Mouse (Mus musculus) embryonic facial prominence, embryonic 12.5 days (tissue): ENCODE results near the gene Foxn1. TPM values are rescaled to one million over a fixed set of nuclear protein-coding genes. Genes with fewer than 3 reads are reported as not detected.
A peak's percentile ranks its signal among the peaks of the same experiment; 100 is the strongest.

Source experiments
- ATAC-seq: fragments of 200-750 bp; cut with Nextera tagmentation; 2 replicates; pipeline ENCODE4 v1.8.0; 2017; ENCODE audit not compliant: insufficient number of reproducible peaks, insufficient read depth, low FRiP score, low TSS enrichment
- H3K27ac ChIP-seq: fragments of 300-500 bp; sonication (generic); 2 replicates; pipeline ENCODE4 v1.5.1; 2016; ENCODE audit warnings: mild to moderate bottlenecking
- H3K27me3 ChIP-seq: fragments of 300-500 bp; sonication (generic); 2 replicates; pipeline ENCODE4 v1.6.1; 2016; ENCODE audit warnings: mild to moderate bottlenecking, moderate library complexity
- H3K36me3 ChIP-seq: fragments of 300-500 bp; sonication (generic); 2 replicates; pipeline ENCODE4 v1.6.1; 2016; ENCODE audit warnings: mild to moderate bottlenecking
- H3K4me1 ChIP-seq: fragments of 300-500 bp; sonication (generic); 2 replicates; pipeline ENCODE4 v1.6.1; 2016
- H3K4me2 ChIP-seq: fragments of 300-500 bp; sonication (generic); replicated peaks from 2 replicates; pipeline ENCODE4 v1.6.1; 2016; ENCODE audit warnings: mild to moderate bottlenecking, moderate library complexity
- H3K4me3 ChIP-seq: fragments of 300-500 bp; sonication (generic); 2 replicates; pipeline ENCODE4 v1.5.1; 2016; ENCODE audit warnings: mild to moderate bottlenecking
- H3K9ac ChIP-seq: fragments of 300-500 bp; sonication (generic); 2 replicates; pipeline ENCODE4 v1.6.1; 2016; ENCODE audit warnings: mild to moderate bottlenecking, moderate library complexity
- H3K9me3 ChIP-seq: fragments of 300-500 bp; sonication (generic); 2 replicates; pipeline ENCODE4 v1.6.1; 2016; ENCODE audit warnings: mild to moderate bottlenecking, moderate library complexity
- WGBS: fragments of 180-500 bp; shearing (Covaris S2); methylation state at CpG from one replicate; pipeline ENCODE4 v1.1.7; 2016; 5-methylcytosine and 5-hydroxymethylcytosine counted together
- polyA plus RNA-seq: library from polyadenylated mRNA; unstranded; fragments of >200 nt; fragmentation: Nextera tagmentation; extraction: Ambion mirVana; gene quantifications from 2 replicates; pipeline ENCODE4 v1.2.1, GENCODE M21; 2016

Foxn1 gene
- polyA plus RNA-seq, 1 experiment from 2014 or later, result 0.18 TPM

GRCm38 (mm10) chr11:78337040-78337439, 49.3 kb downstream of the Foxn1 start:
- 94% methylated on average over 8 of the region's 8 CpGs for WGBS
- H3K4me2 ChIP-seq, result no peak overlapping the region
- no peaks in the 10 kb centered on the region for H3K27me3 ChIP-seq
- no peak overlapping the region for H3K9ac ChIP-seq
- no peaks in the 10 kb centered on the region for H3K4me1 ChIP-seq
- no peaks in the 10 kb centered on the region for H3K9me3 ChIP-seq
- H3K27ac ChIP-seq, result no peak overlapping the region
- no peak for ATAC-seq
- H3K36me3 ChIP-seq, result peaks cover 64% of the 10 kb centered on the region
- no peak overlapping the region for H3K4me3 ChIP-seq

DNA sequence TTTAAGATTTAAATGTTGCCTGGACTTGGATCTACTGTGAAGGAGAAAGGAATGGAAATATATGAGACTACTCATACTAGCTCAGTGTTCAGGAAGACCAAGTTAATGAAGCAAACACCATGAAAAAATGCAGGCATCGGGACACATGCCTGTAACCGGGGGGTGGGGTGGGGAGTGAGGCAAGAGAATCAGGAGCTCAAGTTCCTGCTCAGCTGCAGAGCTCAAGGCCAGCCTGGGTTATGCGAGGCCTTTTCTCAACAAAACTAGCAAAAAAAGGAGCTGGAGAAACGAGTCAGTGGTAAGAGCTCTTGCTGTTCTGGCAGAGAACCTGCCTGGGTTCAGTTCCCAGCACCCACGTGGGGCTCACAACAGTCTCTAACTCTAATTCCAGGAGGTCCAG, 52.4 kb downstream of the Foxn1 start:
- Histone ChIP-seq H3K27ac (no peak overlapping the region), H3K9me3 (no peaks in the 10 kb centered on the region), H3K4me2 (no peak overlapping the region), H3K4me3 (no peak overlapping the region), H3K4me1 (peaks cover 7% of the 10 kb centered on the region), H3K27me3 (no peaks in the 10 kb centered on the region), H3K36me3 (peaks cover 46% of the 10 kb centered on the region), H3K9ac (no peak overlapping the region)
- 87% methylated on average over 5 of the region's 5 CpGs for WGBS
- ATAC-seq, result no peak

DNA sequence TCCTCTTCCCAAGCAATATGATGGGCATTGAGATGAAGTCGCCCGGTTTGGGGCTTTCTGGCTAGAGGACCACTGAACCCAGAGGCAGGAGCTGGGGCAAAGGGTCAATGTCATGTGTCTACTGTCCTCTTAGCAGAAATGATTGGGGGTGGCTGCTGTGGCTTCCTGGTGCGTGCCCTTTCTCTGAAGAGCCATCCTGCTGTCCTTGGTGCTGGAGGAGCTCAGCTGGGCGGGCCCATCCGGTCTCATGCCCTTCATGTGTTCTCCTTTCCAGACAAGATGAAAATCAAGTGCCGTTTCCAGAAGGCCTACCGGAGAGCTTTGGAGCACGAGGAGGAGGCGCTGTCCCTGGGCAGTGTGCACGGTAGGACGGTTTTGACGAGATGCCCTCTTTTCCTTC, 53.7 kb downstream of the Foxn1 start:
- H3K36me3 ChIP-seq, result peaks cover 38% of the 10 kb centered on the region
- no peaks in the 10 kb centered on the region for H3K27me3 ChIP-seq
- H3K4me1 ChIP-seq, result peaks cover 10% of the 10 kb centered on the region
- no peaks in the 10 kb centered on the region for H3K9me3 ChIP-seq
- H3K4me2 ChIP-seq, result no peak overlapping the region
- H3K4me3 ChIP-seq, result no peak overlapping the region
- 94% methylated on average over 12 of the region's 12 CpGs for WGBS
- no peak overlapping the region for H3K9ac ChIP-seq
- no peak overlapping the region for H3K27ac ChIP-seq
- no peak for ATAC-seq

DNA sequence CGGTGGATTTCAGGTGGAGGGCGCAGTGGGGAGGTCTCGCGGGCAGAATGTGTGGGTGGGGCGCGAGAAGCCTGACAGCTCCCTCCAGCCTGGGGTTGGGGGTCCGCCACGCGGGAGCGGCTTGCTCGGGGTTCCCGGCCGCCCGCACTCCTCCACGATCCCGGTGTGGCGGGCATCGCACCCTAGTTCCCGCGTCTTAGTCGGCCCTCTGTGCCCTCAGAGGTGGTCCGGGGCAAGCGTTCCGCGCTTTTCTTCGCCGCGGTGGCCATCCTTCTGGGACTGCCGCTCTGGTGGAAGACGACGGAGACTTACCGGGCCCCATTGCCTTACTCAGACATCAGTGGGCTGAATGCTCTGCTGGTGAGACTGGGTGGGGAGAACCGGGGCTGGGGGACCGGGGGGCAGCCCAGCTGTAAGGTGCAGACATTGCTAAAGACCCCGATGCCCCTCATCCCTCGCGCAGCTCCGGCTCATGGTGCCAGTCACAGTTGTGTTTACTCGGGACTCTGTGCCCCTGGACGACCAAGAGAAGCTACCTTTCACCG, 57.8 kb downstream of the Foxn1 start:
- ATAC-seq, result peak; percentile 52
- H3K9me3 ChIP-seq, result no peaks in the 10 kb centered on the region
- no peaks in the 10 kb centered on the region for H3K27me3 ChIP-seq
- H3K4me2 ChIP-seq, result peak overlapping the region; percentile 90
- H3K27ac ChIP-seq, result 0 out of 2 replicates have a peak overlapping the region, but pooled peaks have one; percentile 36
- peak overlapping the region; percentile 89 for H3K4me3 ChIP-seq
- peaks cover 18% of the 10 kb centered on the region for H3K36me3 ChIP-seq
- 1% methylated on average over 41 of the region's 41 CpGs for WGBS
- H3K4me1 ChIP-seq, result peaks cover 12% of the 10 kb centered on the region
- H3K9ac ChIP-seq, result peak overlapping the region; percentile 81

GRCm38 (mm10) chr11:78327634-78328511, 58.5 kb downstream of the Foxn1 start, which contains the start of gene Pigs:
TSS of gene Pigs (plus strand) at chr11:78328415.
- Histone ChIP-seq H3K4me2 (peak within 1 kb of the TSS; percentile 90), H3K27me3 (no peaks in the 10 kb centered on the region), H3K27ac (peak within 1 kb of the TSS; percentile 36), H3K9me3 (no peaks in the 10 kb centered on the region), H3K4me3 (peak within 1 kb of the TSS; percentile 89), H3K4me1 (peaks cover 19% of the 10 kb centered on the region), H3K9ac (peak within 1 kb of the TSS; percentile 81), H3K36me3 (peaks cover 11% of the 10 kb centered on the region; the same call in 1 of the 2 replicates)
- peak; percentile 90 for ATAC-seq
- WGBS, result 13% methylated on average over 37 of the region's 37 CpGs

DNA sequence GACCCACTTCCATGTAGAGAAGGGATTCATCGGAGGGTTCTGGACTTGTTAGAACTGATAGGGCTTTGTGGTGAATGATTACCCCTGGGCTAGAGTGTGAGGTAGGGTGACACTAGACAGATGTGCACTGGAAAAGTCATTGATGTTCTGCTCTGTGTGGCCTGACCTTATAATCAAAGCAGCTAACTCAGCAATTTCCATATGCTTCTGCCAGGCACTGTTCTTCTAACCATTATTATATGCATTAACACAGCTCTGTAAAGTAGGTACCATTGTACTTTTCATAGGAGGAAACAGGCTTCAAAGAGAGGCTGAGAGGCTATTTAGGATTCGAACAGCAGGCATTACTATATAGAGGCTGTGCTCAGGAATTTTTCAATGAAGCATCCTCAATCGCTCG, 59.1 kb downstream of the Foxn1 start:
- Histone ChIP-seq H3K27ac (no peak overlapping the region), H3K4me2 (no peak overlapping the region), H3K4me1 (peaks cover 25% of the 10 kb centered on the region), H3K9me3 (no peaks in the 10 kb centered on the region), H3K9ac (no peak overlapping the region), H3K4me3 (no peak overlapping the region), H3K36me3 (0 out of 2 replicates have a peak, but pooled peaks cover 4% of the 10 kb centered on the region), H3K27me3 (no peaks in the 10 kb centered on the region)
- ATAC-seq, result no peak
- 90% methylated on average over 4 of the region's 4 CpGs for WGBS

DNA sequence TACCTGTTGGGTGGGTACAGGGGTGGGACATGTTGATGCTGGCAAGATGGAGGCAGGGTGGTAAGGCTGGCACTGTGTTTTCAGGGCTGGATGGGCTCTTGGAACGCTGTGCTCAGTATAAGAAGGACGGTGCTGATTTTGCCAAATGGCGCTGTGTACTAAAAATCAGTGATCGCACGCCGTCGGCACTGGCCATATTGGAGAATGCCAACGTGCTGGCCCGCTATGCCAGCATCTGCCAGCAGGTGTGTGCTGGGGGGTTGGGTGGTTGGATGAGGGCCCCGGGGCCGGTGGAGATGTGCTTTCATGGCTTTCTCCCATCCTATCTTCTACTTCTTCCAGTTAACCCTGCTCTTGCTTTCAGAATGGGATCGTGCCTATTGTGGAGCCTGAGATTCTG, 61.4 kb downstream of the Foxn1 start:
- Histone ChIP-seq H3K4me2 (no peak overlapping the region), H3K4me1 (peaks cover 29% of the 10 kb centered on the region), H3K9ac (no peak overlapping the region), H3K9me3 (no peaks in the 10 kb centered on the region), H3K27ac (no peak overlapping the region), H3K4me3 (no peak overlapping the region), H3K36me3 (peaks cover 20% of the 10 kb centered on the region), H3K27me3 (no peaks in the 10 kb centered on the region)
- 93% methylated on average over 12 of the region's 12 CpGs for WGBS
- no peak for ATAC-seq

- Histone ChIP-seq H3K27me3 (no peaks in the 10 kb centered on the region), H3K36me3 (peaks cover 26% of the 10 kb centered on the region), H3K4me2 (no peak overlapping the region), H3K4me3 (no peak overlapping the region), H3K9ac (no peak overlapping the region), H3K27ac (no peak overlapping the region), H3K9me3 (no peaks in the 10 kb centered on the region), H3K4me1 (peaks cover 24% of the 10 kb centered on the region)
- ATAC-seq, result no peak
- WGBS, result 90% methylated on average over 15 of the region's 15 CpGs
Observed at GRCm38 (mm10) chr11:78324000-78324785, 62.2 kb downstream of the Foxn1 start.

DNA sequence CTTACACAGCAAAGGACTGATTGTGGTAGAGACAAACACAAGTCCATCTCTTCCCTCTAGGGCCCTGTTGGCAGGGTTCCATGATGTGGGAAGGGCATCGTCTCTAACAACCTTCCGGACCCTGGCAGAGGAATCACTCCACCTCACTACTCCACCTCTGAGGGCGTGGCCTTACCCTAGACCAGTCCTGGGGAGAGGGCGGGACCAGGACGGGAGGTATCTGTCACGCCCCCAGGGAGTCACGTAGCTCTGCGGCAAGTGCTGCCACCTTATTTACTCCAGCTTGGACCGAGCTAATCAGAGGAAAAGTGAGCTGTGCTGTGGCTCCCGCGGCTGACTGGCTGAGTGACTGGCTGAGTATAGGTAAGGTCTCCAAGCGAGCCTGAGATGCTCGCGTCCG, 63.5 kb downstream of the Foxn1 start, which contains the start of gene Aldoc:
Aldoc (plus strand) TSS at position 109 of the 400 bp plus-strand sequence.
- no peaks in the 10 kb centered on the region for H3K27me3 ChIP-seq
- H3K4me3 ChIP-seq, result 0 out of 2 replicates have a peak within 1 kb of the TSS, but pooled peaks have one; percentile 9
- peaks cover 19% of the 10 kb centered on the region for H3K4me1 ChIP-seq
- ATAC-seq, result peak; percentile 86
- H3K9ac ChIP-seq, result no peak within 1 kb of the TSS
- WGBS, result 4% methylated on average over 15 of the region's 15 CpGs
- H3K27ac ChIP-seq, result peak within 1 kb of the TSS; percentile 52; the same call in 1 of the 2 replicates
- H3K4me2 ChIP-seq, result peak within 1 kb of the TSS; percentile 31
- H3K36me3 ChIP-seq, result peaks cover 39% of the 10 kb centered on the region
- H3K9me3 ChIP-seq, result no peaks in the 10 kb centered on the region

DNA sequence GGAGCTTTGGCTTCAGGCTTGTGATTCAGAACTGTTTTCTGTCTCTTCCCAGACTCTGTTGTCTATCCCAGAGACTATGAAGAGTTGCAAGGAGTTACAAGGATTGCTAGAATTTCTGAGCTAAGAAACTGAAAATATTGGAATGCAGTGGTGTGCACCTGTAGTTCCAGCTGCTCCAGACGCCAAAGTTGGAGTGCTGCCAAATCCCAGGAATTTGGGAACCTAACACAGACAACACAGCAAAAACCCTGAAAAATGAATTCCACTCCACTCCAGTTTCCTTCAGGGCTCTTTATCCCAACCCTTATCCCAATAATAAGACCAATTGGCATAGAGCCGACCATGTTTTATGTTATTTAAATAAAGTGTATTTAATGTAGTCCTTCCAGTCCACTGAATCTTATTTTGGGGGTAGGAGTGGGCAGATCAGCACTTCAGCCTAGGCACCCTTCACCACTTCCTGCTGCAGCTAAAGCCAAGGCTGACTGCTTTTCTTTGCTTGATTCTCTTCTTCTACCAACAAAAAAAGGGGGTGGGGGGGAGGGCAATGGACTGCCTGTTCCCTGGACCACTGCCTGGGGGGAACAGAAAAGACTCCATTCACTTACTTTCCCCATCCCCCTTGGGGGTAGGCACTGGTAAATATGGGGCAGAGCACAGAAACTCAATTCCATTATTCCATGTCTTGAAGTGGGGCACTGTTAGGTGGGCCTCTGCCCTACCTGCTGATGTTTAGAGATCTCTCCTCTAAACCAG, 64.1 kb downstream of the Foxn1 start:
- H3K27me3 ChIP-seq, result no peaks in the 10 kb centered on the region
- ATAC-seq, result peak; percentile 18; the same call in 1 of the 2 replicates
- H3K4me2 ChIP-seq, result peak overlapping the region; percentile 31
- WGBS, result 46% methylated on average over 2 of the region's 2 CpGs
- peaks cover 45% of the 10 kb centered on the region for H3K36me3 ChIP-seq
- H3K9ac ChIP-seq, result no peak overlapping the region
- no peaks in the 10 kb centered on the region for H3K9me3 ChIP-seq
- H3K4me1 ChIP-seq, result peaks cover 19% of the 10 kb centered on the region
- no peak overlapping the region for H3K4me3 ChIP-seq
- H3K27ac ChIP-seq, result peak overlapping the region; percentile 52; the same call in 1 of the 2 replicates

DNA sequence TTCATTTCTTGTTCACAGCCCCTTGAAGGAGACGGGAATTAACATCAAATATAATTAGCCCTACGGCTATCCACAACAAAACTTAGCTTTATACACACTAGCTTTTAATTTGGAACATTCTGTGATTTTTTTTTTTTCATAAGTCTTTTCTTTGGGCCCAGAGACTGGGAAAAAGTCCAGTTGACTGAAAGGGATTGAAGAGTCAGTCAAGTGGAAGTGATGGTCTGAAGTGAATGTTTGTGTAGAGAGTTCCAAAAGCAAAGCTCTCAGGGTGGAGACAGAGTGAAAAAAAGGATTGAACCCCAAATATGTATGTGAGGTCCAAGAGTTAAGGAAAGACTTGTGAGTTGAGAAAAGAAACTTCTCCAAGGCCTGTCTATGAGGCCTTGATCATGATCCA, 67.9 kb downstream of the Foxn1 start:
- Histone ChIP-seq H3K9me3 (no peaks in the 10 kb centered on the region), H3K27me3 (no peaks in the 10 kb centered on the region), H3K4me2 (no peak overlapping the region), H3K27ac (no peak overlapping the region), H3K9ac (no peak overlapping the region), H3K4me3 (no peak overlapping the region), H3K4me1 (peaks cover 15% of the 10 kb centered on the region), H3K36me3 (peaks cover 80% of the 10 kb centered on the region)
- ATAC-seq, result no peak
- 87% methylated on average over 2 of the region's 2 CpGs for WGBS
